Mouse (Mus musculus) spleen, adult 18-20 months (tissue): ENCODE results near the gene Bmf.

ENCODE experiments used
- DNase-seq, 2 experiments: peaks; one replicate each; pipeline ENCODE4 v3.0.0; 2022; ENCODE audit warnings: mixed read lengths in 2 of 2

Gene Bmf

GRCm38 (mm10) chr2:118478833-118479549 lies 70.5 kb downstream of the Bmf start:
- no peak for DNase-seq
